Mouse (Mus musculus) stomach, postnatal 0 days (tissue): ENCODE measurements at regions not wholly inside any gene's neighbourhood (a gene's known extent, or its start where the extent isn't known, plus 50 kb on each side); places are given as distances from the start of the nearest gene placed in this dataset.

Source experiments
- ATAC-seq: fragments of 200-750 bp; cut with Nextera tagmentation; 2 replicates; pipeline ENCODE4 v1.8.0; 2017; ENCODE audit not compliant: low FRiP score, low TSS enrichment
- DNase-seq: peaks from one replicate; pipeline ENCODE4 v3.0.0-alpha.2; 2016; ENCODE audit warnings: low spot score
- H3K27ac ChIP-seq: fragments of 300-500 bp; sonication (generic); replicated peaks from 2 replicates; pipeline ENCODE4 v1.5.1; 2014; ENCODE audit warnings: mild to moderate bottlenecking, control low read depth
- H3K27me3 ChIP-seq: fragments of 300-500 bp; sonication (generic); 2 replicates; pipeline ENCODE4 v1.6.1; 2014; ENCODE audit warnings: low read length; ENCODE audit not compliant: control insufficient read depth, insufficient read depth
- H3K36me3 ChIP-seq: fragments of 300-500 bp; sonication (generic); 2 replicates; pipeline ENCODE4 v1.6.1; 2014; ENCODE audit warnings: low read length, mixed read lengths; ENCODE audit not compliant: control insufficient read depth, insufficient read depth
- H3K4me1 ChIP-seq: fragments of 300-500 bp; sonication (generic); replicated peaks from 2 replicates; pipeline ENCODE4 v1.6.1; 2014; ENCODE audit warnings: antibody characterized with exemption; ENCODE audit not compliant: control insufficient read depth, insufficient read depth
- H3K4me2 ChIP-seq: fragments of 300-500 bp; sonication (generic); replicated peaks from 2 replicates; pipeline ENCODE4 v1.6.1; 2014; ENCODE audit warnings: low read depth, mild to moderate bottlenecking, control low read depth, moderate library complexity
- H3K4me3 ChIP-seq: fragments of 300-500 bp; sonication (generic); 2 replicates; pipeline ENCODE4 v1.5.1; 2014; ENCODE audit warnings: low read depth, low read length, control low read depth
- H3K9ac ChIP-seq: fragments of 300-500 bp; sonication (generic); 2 replicates; pipeline ENCODE4 v1.6.1; 2014; ENCODE audit warnings: mild to moderate bottlenecking, low read length, control low read depth, mixed read lengths
- H3K9me3 ChIP-seq: fragments of 300-500 bp; sonication (generic); 2 replicates; pipeline ENCODE4 v1.6.1; 2016; ENCODE audit warnings: low read length; ENCODE audit not compliant: control insufficient read depth
- CTCF ChIP-seq: IDR thresholded peaks from 2 replicates; pipeline ENCODE4 v1.5.1; 2016; ENCODE audit warnings: antibody characterized with exemption, low read depth, mild to moderate bottlenecking, moderate library complexity
- EP300 ChIP-seq: optimal IDR thresholded peaks from 2 replicates; pipeline ENCODE3; 2016; ENCODE audit warnings: antibody characterized with exemption
- WGBS: fragments of 180-500 bp; shearing (Covaris S2); extraction: QIAGEN DNeasy Blood & Tissue Kit; methylation state at CpG from one replicate; pipeline ENCODE4 v1.1.7; 2014; 5-methylcytosine and 5-hydroxymethylcytosine counted together

- no peaks in the 10 kb centered on the region for H3K9me3 ChIP-seq
- H3K27me3 ChIP-seq, result no peaks in the 10 kb centered on the region
- no peak overlapping the region for H3K4me3 ChIP-seq
- no peaks in the 10 kb centered on the region for H3K4me1 ChIP-seq
- no peaks in the 10 kb centered on the region for H3K36me3 ChIP-seq
- no peak for DNase-seq
- no peak overlapping the region for H3K27ac ChIP-seq
- H3K9ac ChIP-seq, result no peak overlapping the region
- no peak for ATAC-seq
- WGBS, result 81% methylated on average over 5 of the region's 5 CpGs
- no peak overlapping the region for H3K4me2 ChIP-seq
- no peak for TF ChIP-seq CTCF
- TF ChIP-seq EP300, result no peak
Measured at GRCm38 (mm10) chr6:143412056-143412455, 245.0 kb downstream of the Etnk1 start.

- no peak for TF ChIP-seq EP300
- TF ChIP-seq CTCF, result no peak
- Histone ChIP-seq H3K27me3 (no peaks in the 10 kb centered on the region), H3K9me3 (no peaks in the 10 kb centered on the region), H3K4me3 (no peak overlapping the region), H3K36me3 (no peaks in the 10 kb centered on the region), H3K27ac (no peak overlapping the region), H3K4me2 (no peak overlapping the region), H3K4me1 (no peaks in the 10 kb centered on the region), H3K9ac (no peak overlapping the region)
- 81% methylated on average over 6 of the region's 6 CpGs for WGBS
- ATAC-seq (no peak), DNase-seq (no peak)
Measured at GRCm38 (mm10) chr6:143412721-143413120, 245.7 kb downstream of the Etnk1 start.

- no peak for TF ChIP-seq CTCF
- TF ChIP-seq EP300, result no peak
- no peak for ATAC-seq
- H3K9me3 ChIP-seq, result no peaks in the 10 kb centered on the region
- WGBS, result 82% methylated on average over 27 of the region's 27 CpGs
- H3K4me3 ChIP-seq, result no peak overlapping the region
- H3K27me3 ChIP-seq, result no peaks in the 10 kb centered on the region
- no peak overlapping the region for H3K4me2 ChIP-seq
- no peaks in the 10 kb centered on the region for H3K36me3 ChIP-seq
- H3K27ac ChIP-seq, result no peak overlapping the region
- DNase-seq, result no peak
- no peaks in the 10 kb centered on the region for H3K4me1 ChIP-seq
- H3K9ac ChIP-seq, result no peak overlapping the region
Measured at GRCm38 (mm10) chr6:143414590-143415382, 247.8 kb downstream of the Etnk1 start.

GRCm38 (mm10) chr6:143415383-143415778 is 248.4 kb downstream of the Etnk1 start:
- Histone ChIP-seq H3K4me3 (no peak overlapping the region), H3K27me3 (no peaks in the 10 kb centered on the region), H3K36me3 (no peaks in the 10 kb centered on the region), H3K9me3 (no peaks in the 10 kb centered on the region), H3K4me2 (no peak overlapping the region), H3K4me1 (no peaks in the 10 kb centered on the region), H3K9ac (no peak overlapping the region), H3K27ac (no peak overlapping the region)
- DNase-seq (no peak), ATAC-seq (no peak)
- 86% methylated on average over 12 of the region's 12 CpGs for WGBS
- TF ChIP-seq EP300, result no peak

GRCm38 (mm10) chr6:143419872-143420271 is 252.9 kb downstream of the Etnk1 start:
- Histone ChIP-seq H3K9me3 (no peaks in the 10 kb centered on the region), H3K4me3 (no peak overlapping the region), H3K9ac (no peak overlapping the region), H3K27me3 (no peaks in the 10 kb centered on the region), H3K4me2 (no peak overlapping the region), H3K36me3 (no peaks in the 10 kb centered on the region), H3K27ac (no peak overlapping the region), H3K4me1 (no peaks in the 10 kb centered on the region)
- TF ChIP-seq CTCF (no peak), EP300 (no peak)
- ATAC-seq (no peak), DNase-seq (no peak)
- 81% methylated on average over 7 of the region's 7 CpGs for WGBS

GRCm38 (mm10) chr6:143423026-143423425 is 256.0 kb downstream of the Etnk1 start:
- ATAC-seq (no peak), DNase-seq (no peak)
- Histone ChIP-seq H3K4me1 (no peaks in the 10 kb centered on the region), H3K27me3 (no peaks in the 10 kb centered on the region), H3K9ac (no peak overlapping the region), H3K36me3 (no peaks in the 10 kb centered on the region), H3K4me3 (no peak overlapping the region), H3K27ac (no peak overlapping the region), H3K9me3 (no peaks in the 10 kb centered on the region), H3K4me2 (no peak overlapping the region)
- WGBS, result 97% methylated on average over 14 of the region's 14 CpGs
- TF ChIP-seq CTCF (no peak), EP300 (no peak)
